Mouse (Mus musculus): ENCODE data around the gene Ilf2. TPM values are rescaled to one million over a fixed set of nuclear protein-coding genes. Genes with fewer than 3 reads are reported as not detected.

The Ilf2 gene
- 4.3 and 5.9 TPM in 2 replicates for polyA plus RNA-seq (2012; rRNA removed)

GRCm38 (mm10) chr3:90475831-90476611 lies at the start of gene Ilf2:
Gene Ilf2, plus strand, starts transcription at chr3:90476126.
- peaks cover 2% of the 10 kb centered on the region for H3K4me1 ChIP-seq (ENCODE audit: control insufficient read depth, insufficient read depth, insufficient read length, low read length)
- H3K36me3 ChIP-seq (ENCODE audit: control insufficient read depth, insufficient read depth, low read length): peaks cover 4% of the 10 kb centered on the region
- H3K27ac ChIP-seq (ENCODE audit: insufficient read depth, low read depth, low read length): peak within 1 kb of the TSS; percentile 52; the same call in 1 of the 2 replicates
- H3K27me3 ChIP-seq (ENCODE audit: control insufficient read depth, insufficient read depth, low read length): no peaks in the 10 kb centered on the region
- peak within 1 kb of the TSS; percentile 97 for H3K4me3 ChIP-seq (ENCODE audit: low read depth, low read length)
- under 1% methylated on average over 45 of the region's 45 CpGs for WGBS
- TF ChIP-seq POLR2A (IDR thresholded peaks at IDR 0.05; ENCODE audit: low read depth, low read length): peak; percentile 55; the same call in 1 of the 2 replicates
- TF ChIP-seq CTCF (IDR thresholded peaks at IDR 0.05; ENCODE audit: extremely low read depth, insufficient read length, insufficient replicate concordance, low read depth, low read length): peak; percentile 19; the same call in 1 of the 2 replicates

- no peak overlapping the region for H3K4me3 ChIP-seq (ENCODE audit: low read depth, low read length)
- TF ChIP-seq CTCF (IDR thresholded peaks at IDR 0.05; ENCODE audit: extremely low read depth, insufficient read length, insufficient replicate concordance, low read depth, low read length): no peak
- no peak for TF ChIP-seq POLR2A (IDR thresholded peaks at IDR 0.05; ENCODE audit: low read depth, low read length)
- no peak overlapping the region for H3K27ac ChIP-seq (ENCODE audit: insufficient read depth, low read depth, low read length)
- no peaks in the 10 kb centered on the region for H3K27me3 ChIP-seq (ENCODE audit: control insufficient read depth, insufficient read depth, low read length)
- peaks cover 15% of the 10 kb centered on the region for H3K36me3 ChIP-seq (ENCODE audit: control insufficient read depth, insufficient read depth, low read length)
- 88% methylated on average over 1 of the region's 1 CpGs for WGBS
- H3K4me1 ChIP-seq (ENCODE audit: control insufficient read depth, insufficient read depth, insufficient read length, low read length): peaks cover 10% of the 10 kb centered on the region; the same call in 1 of the 2 replicates
Measured at GRCm38 (mm10) chr3:90427574-90427973, 48.4 kb upstream of the Ilf2 start.

GRCm38 (mm10) chr3:90428186-90428585 lies 47.7 kb upstream of the Ilf2 start:
- Histone ChIP-seq H3K4me3 (ENCODE audit: low read depth, low read length) (no peak overlapping the region), H3K27ac (ENCODE audit: insufficient read depth, low read depth, low read length) (no peak overlapping the region), H3K27me3 (ENCODE audit: control insufficient read depth, insufficient read depth, low read length) (no peaks in the 10 kb centered on the region), H3K4me1 (ENCODE audit: control insufficient read depth, insufficient read depth, insufficient read length, low read length) (peaks cover 10% of the 10 kb centered on the region; the same call in 1 of the 2 replicates), H3K36me3 (ENCODE audit: control insufficient read depth, insufficient read depth, low read length) (peaks cover 12% of the 10 kb centered on the region)
- TF ChIP-seq CTCF (IDR thresholded peaks at IDR 0.05; ENCODE audit: extremely low read depth, insufficient read length, insufficient replicate concordance, low read depth, low read length) (no peak), POLR2A (IDR thresholded peaks at IDR 0.05; ENCODE audit: low read depth, low read length) (no peak)
- 76% methylated on average over 6 of the region's 6 CpGs for WGBS

GRCm38 (mm10) chr3:90429576-90429975 lies 46.4 kb upstream of the Ilf2 start:
- Histone ChIP-seq H3K4me3 (ENCODE audit: low read depth, low read length) (no peak overlapping the region), H3K36me3 (ENCODE audit: control insufficient read depth, insufficient read depth, low read length) (peaks cover 3% of the 10 kb centered on the region; the same call in 1 of the 2 replicates), H3K4me1 (ENCODE audit: control insufficient read depth, insufficient read depth, insufficient read length, low read length) (peaks cover 14% of the 10 kb centered on the region; the same call in 1 of the 2 replicates), H3K27me3 (ENCODE audit: control insufficient read depth, insufficient read depth, low read length) (no peaks in the 10 kb centered on the region), H3K27ac (ENCODE audit: insufficient read depth, low read depth, low read length) (no peak overlapping the region)
- WGBS: 52% methylated on average over 3 of the region's 3 CpGs
- TF ChIP-seq POLR2A (IDR thresholded peaks at IDR 0.05; ENCODE audit: low read depth, low read length): no peak
- TF ChIP-seq CTCF (IDR thresholded peaks at IDR 0.05; ENCODE audit: extremely low read depth, insufficient read length, insufficient replicate concordance, low read depth, low read length): no peak

- no peaks in the 10 kb centered on the region for H3K27me3 ChIP-seq (ENCODE audit: control insufficient read depth, insufficient read depth, low read length)
- no peak overlapping the region for H3K27ac ChIP-seq (ENCODE audit: insufficient read depth, low read depth, low read length)
- H3K4me3 ChIP-seq (ENCODE audit: low read depth, low read length): peak overlapping the region; percentile 67
- no peaks in the 10 kb centered on the region for H3K36me3 ChIP-seq (ENCODE audit: control insufficient read depth, insufficient read depth, low read length)
- peaks cover 14% of the 10 kb centered on the region; the same call in 1 of the 2 replicates for H3K4me1 ChIP-seq (ENCODE audit: control insufficient read depth, insufficient read depth, insufficient read length, low read length)
- 12% methylated on average over 2 of the region's 2 CpGs for WGBS
- TF ChIP-seq CTCF (IDR thresholded peaks at IDR 0.05; ENCODE audit: extremely low read depth, insufficient read length, insufficient replicate concordance, low read depth, low read length): no peak
- no peak for TF ChIP-seq POLR2A (IDR thresholded peaks at IDR 0.05; ENCODE audit: low read depth, low read length)
Measured at GRCm38 (mm10) chr3:90432348-90432747, 43.6 kb upstream of the Ilf2 start.

- peak overlapping the region; percentile 67 for H3K4me3 ChIP-seq (ENCODE audit: low read depth, low read length)
- peak overlapping the region; percentile 91 for H3K27ac ChIP-seq (ENCODE audit: insufficient read depth, low read depth, low read length)
- WGBS: 2% methylated on average over 12 of the region's 12 CpGs
- H3K36me3 ChIP-seq (ENCODE audit: control insufficient read depth, insufficient read depth, low read length): no peaks in the 10 kb centered on the region
- H3K27me3 ChIP-seq (ENCODE audit: control insufficient read depth, insufficient read depth, low read length): no peaks in the 10 kb centered on the region
- TF ChIP-seq POLR2A (IDR thresholded peaks at IDR 0.05; ENCODE audit: low read depth, low read length): no peak
- no peak for TF ChIP-seq CTCF (IDR thresholded peaks at IDR 0.05; ENCODE audit: extremely low read depth, insufficient read length, insufficient replicate concordance, low read depth, low read length)
- peaks cover 14% of the 10 kb centered on the region; the same call in 1 of the 2 replicates for H3K4me1 ChIP-seq (ENCODE audit: control insufficient read depth, insufficient read depth, insufficient read length, low read length)
Measured at GRCm38 (mm10) chr3:90432811-90433219, 43.1 kb upstream of the Ilf2 start.

- H3K4me3 ChIP-seq (ENCODE audit: low read depth, low read length): peak within 1 kb of the TSS; percentile 67
- no peaks in the 10 kb centered on the region for H3K36me3 ChIP-seq (ENCODE audit: control insufficient read depth, insufficient read depth, low read length)
- peaks cover 14% of the 10 kb centered on the region; the same call in 1 of the 2 replicates for H3K4me1 ChIP-seq (ENCODE audit: control insufficient read depth, insufficient read depth, insufficient read length, low read length)
- no peaks in the 10 kb centered on the region for H3K27me3 ChIP-seq (ENCODE audit: control insufficient read depth, insufficient read depth, low read length)
- peak within 1 kb of the TSS; percentile 91 for H3K27ac ChIP-seq (ENCODE audit: insufficient read depth, low read depth, low read length)
- WGBS: 1% methylated on average over 52 of the region's 52 CpGs
- peak; percentile 81 for TF ChIP-seq POLR2A (IDR thresholded peaks at IDR 0.05; ENCODE audit: low read depth, low read length)
- no peak for TF ChIP-seq CTCF (IDR thresholded peaks at IDR 0.05; ENCODE audit: extremely low read depth, insufficient read length, insufficient replicate concordance, low read depth, low read length)
Measured at GRCm38 (mm10) chr3:90433381-90434020, 42.4 kb upstream of the Ilf2 start, which contains the start of gene Ints3. Gene Ints3, minus strand, starts transcription at chr3:90433622.
